Mouse (Mus musculus): ENCODE measurements at regions not wholly inside any gene's neighbourhood (a gene's known extent, or its start where the extent isn't known, plus 50 kb on each side); places are given as distances from the start of the nearest gene placed in this dataset.
A peak's percentile ranks its signal among the peaks of the same experiment; 100 is the strongest.

DNA sequence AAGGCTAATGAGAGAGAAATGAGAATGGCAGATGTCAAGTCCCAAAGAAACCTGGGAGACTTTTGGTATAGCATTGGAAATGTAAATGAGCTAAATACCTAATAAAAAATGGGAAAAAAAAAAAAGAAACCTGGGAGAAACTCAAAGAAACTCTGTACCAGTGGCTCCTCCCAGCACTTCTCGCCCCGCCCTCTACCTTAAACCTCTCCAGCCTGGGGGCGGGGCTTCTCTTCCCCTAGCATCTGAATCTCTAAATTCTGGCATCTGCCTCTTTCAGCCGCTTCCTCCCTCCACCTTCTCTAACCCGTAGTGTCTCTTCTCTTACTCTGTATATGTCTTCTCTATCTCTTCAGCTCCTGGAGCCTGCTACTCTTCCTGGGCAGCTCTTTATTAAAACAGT, 53.2 kb downstream of the Gpr6 start:
- DNase-seq (ENCODE audit: low spot score): no peak

- no peak for DNase-seq (ENCODE audit: low spot score)
These were observed 55.5 kb downstream of the Gpr6 start for GRCm38 (mm10) chr10:41016547-41016946.

DNA sequence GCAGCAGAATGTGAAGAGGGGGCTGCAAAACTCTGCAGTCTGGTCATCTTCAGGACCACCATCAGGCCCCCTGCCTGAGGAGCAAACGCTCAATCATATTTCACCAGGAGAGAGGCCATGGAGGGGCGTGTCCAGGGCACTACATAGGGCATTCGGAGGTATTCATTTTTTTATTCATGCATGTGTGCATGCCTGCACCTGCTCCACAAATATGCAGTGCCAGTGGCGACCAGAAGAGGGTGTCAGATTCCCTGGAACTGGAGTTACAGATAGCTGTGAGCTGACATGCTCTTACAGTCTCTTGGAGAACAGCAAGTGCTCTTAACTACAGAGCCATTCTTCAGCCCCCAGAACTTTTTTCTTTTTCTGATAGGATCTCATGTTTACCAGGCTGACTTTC, 56.4 kb downstream of the Gpr6 start:
- DNase-seq (ENCODE audit: low spot score): peak; percentile 19

DNA sequence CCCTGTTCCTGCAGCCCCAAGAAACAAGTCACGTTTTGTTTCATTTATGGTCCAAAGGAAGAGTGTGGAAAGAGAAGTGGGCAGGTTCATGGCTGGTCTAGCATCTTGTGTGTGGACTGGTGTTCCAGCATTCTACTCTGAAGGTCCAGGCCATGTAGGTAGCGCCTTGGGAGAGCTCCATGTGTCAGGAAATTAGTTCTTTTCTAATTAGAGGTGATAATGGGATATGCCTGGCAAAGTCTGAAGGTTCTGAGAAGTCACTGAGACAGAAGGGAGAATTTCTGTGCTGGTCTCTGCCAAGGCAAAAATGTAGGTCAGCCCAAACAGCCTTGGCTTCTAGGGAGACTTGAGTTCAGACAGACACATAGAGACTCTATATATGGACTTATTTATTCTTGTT, 61.5 kb downstream of the Gpr6 start:
- no peak for DNase-seq (ENCODE audit: low spot score)

- DNase-seq (ENCODE audit: low spot score): no peak
These were observed 64.2 kb downstream of the Gpr6 start for GRCm38 (mm10) chr10:41007866-41008265.

- no peak for DNase-seq (ENCODE audit: low spot score)
These were observed 65.5 kb downstream of the Gpr6 start for GRCm38 (mm10) chr10:41006634-41007033.

DNA sequence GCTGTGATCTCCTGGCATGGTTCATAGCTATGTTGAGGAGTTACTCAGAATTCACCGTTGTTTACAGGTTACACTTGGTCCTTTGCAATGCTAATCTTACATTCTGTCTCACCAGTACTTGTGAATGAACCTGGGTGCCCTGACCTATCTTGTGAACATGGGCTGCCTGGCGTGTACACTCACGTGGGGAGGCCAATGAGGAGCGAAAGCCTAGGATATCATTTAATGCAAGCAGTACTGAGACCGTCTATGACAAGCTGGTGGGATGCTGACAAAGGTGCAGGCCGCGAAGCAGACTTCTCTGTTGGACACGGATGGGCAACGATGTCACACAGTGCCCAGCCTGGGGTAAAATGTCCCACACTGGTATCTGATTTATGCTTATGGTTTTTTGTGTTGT, 66.3 kb downstream of the Gpr6 start:
- no peak for DNase-seq (ENCODE audit: low spot score)

DNA sequence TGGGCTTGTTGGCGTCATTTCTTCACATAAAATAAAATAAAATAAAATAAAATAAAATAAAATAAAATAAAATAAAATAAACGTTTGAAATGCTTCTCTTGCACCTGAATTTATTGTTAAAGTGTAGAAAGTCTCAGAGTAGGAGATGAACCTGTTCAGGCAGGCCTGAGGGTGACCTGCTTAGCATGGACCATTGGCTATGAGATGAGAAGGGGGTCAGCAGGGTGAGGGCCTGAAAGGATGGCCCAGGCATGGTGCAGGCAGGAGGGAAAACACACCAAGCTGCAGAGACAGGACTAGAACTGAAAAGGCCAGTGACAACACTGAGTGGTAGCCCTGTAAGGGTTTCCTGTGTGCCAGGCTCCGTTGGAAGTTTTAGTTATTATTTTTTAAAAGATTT, 67.3 kb downstream of the Gpr6 start:
- no peak for DNase-seq (ENCODE audit: low spot score)

DNA sequence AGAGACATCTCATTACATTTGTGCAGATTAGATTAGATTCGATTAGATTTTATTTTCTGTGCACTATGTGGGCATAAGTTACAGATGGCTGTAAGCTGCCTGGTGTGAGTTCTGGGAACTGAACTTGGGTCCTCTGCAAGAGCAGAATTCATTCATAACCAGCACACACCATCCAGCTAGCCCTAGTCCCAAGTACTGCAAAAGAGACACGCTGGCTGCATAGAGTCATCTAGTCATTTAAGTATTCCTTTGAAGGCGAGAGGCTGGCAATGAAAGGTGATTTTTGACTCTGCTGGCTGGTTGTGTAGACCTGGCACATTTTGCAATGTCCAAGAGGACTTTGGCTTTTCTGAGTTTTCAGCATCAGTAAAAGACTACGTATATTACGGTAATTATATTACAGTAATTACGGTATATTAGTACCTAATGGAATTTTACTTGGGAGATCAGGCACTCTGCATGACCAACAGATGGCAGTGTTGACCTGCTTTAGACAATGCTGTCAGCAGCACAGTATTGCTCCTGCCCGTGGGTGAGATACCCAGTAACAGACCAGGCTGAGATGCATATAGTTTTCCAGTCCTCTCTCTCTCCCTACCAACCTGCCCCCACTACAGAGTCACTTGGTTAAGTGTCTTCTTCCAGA, 67.9 kb downstream of the Gpr6 start:
- DNase-seq (ENCODE audit: low spot score): peak; percentile 43

DNA sequence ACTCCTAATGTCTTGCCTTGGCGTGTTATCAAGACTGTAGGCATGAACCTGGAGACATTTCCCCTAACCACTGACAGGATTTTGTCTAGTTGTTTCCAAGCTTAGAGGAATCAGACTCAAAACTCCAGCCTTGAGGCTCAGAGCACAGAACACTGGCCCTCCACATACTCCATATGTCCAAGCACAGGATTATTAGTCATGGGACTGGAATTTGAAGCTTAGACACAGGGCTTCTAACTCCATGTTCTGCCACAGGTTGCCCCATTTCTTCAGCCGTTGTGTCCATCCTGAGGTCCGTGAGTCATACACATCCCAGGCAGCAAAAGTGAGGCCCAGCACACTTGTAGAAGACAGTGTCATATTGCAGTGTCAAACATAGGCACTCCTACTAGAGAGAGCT, 68.9 kb downstream of the Gpr6 start:
- DNase-seq (ENCODE audit: low spot score): no peak

GRCm38 (mm10) chr10:41000965-41001364, 71.1 kb downstream of the Gpr6 start:
- no peak for DNase-seq (ENCODE audit: low spot score)

DNA sequence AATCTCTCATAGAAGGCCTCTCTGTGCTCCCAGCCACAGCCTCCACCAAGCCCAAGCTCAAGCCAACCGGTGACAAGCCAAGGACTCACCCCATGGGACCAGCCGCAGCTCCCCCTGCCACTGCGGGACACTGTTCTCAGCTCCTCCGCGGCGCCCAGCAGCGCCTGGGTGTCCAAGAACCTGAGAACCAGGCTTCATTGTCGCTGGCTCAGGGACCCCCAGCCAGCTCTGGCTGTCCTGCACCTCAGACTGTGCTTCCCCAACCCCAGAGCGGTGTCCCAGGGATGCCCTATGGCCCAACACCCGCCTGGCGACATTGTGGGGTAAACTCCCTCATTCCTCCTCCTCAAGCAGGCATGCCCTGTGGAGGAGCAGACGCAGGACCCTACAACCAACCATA, 72.6 kb downstream of the Gpr6 start:
- DNase-seq (ENCODE audit: low spot score): no peak

- no peak for DNase-seq (ENCODE audit: low spot score)
These were observed 73.3 kb downstream of the Gpr6 start for GRCm38 (mm10) chr10:40998799-40999198.

DNA sequence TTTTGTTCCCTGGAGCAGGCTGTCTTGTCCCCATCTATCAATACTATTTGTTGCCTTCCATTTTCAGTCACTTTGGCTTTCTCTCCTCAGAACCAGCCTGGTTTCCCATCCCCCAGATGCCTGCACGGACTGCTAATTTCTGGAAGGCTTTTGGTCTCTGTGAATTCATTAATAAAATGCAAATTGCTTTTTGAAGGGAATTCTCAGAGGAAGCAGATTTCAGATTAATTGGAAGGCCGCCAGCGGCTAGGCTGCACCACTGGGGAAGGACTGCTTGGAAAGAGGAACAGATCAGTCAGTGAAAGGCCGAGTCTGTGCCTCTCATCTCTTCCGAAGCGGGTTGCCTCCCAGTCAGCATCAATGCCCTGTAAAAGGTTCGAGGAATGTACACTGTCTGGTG, 73.8 kb downstream of the Gpr6 start:
- DNase-seq (ENCODE audit: low spot score): no peak

DNA sequence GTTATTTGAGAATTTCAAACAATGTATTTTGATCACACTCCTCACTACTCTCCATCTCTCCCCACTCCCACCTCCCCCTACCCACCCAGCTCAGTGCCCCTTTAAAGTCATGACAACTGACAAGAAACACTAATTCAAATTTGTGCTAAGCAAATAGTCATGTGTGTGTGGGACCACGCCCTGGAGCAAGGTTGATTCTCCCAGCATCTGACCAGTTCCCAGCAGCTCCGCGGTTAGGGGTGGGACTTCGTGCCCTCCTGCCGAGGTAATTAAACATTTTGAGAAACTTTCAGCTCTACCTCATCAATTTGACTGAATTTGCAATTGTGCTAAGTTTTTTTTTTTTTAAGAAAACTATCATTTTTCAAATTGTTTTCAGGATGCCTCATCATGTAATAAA, 74.5 kb downstream of the Gpr6 start:
- no peak for DNase-seq (ENCODE audit: low spot score)
